Mouse (Mus musculus) myocyte (in vitro differentiated cells): ENCODE measurements around the gene Rcan2.

Experiments used
- CEBPB ChIP-seq: IDR thresholded peaks from 2 replicates; pipeline ENCODE4 v1.6.1; 2011; ENCODE audit warnings: mild to moderate bottlenecking, moderate library complexity; ENCODE audit not compliant: poor library complexity, insufficient read depth, severe bottlenecking
- MAX ChIP-seq: IDR thresholded peaks from one replicate; pipeline ENCODE4 v1.6.1; 2011; ENCODE audit warnings: low read depth, mild to moderate bottlenecking, control low read depth
- POLR2A ChIP-seq: IDR thresholded peaks from one replicate; pipeline ENCODE4 v1.6.1; 2011; ENCODE audit warnings: low read depth, mild to moderate bottlenecking, control low read depth, moderate library complexity; ENCODE audit not compliant: insufficient read length
- TCF12 ChIP-seq: IDR thresholded peaks from one replicate; pipeline ENCODE4 v1.6.1; 2011; ENCODE audit warnings: mild to moderate bottlenecking, control low read depth; ENCODE audit not compliant: poor library complexity, insufficient read depth, severe bottlenecking
- TCF3 ChIP-seq: IDR thresholded peaks from one replicate; pipeline ENCODE4 v1.6.1; 2011; ENCODE audit warnings: low read depth, control low read depth; ENCODE audit not compliant: insufficient read length

- TF ChIP-seq POLR2A = no peak
- TF ChIP-seq TCF3 = no peak
- TF ChIP-seq MAX = no peak
- TF ChIP-seq CEBPB = no peak
- no peak for TF ChIP-seq TCF12
Observed at GRCm38 (mm10) chr17:43840208-43840607, 39.1 kb downstream of the Rcan2 start.
